Mouse (Mus musculus) liver, embryonic 14.5 days (tissue): Measurements from ENCODE around the gene Rtn2. TPM values are rescaled to one million over a fixed set of nuclear protein-coding genes. Genes with fewer than 3 reads are reported as not detected.

Source experiments
- ATAC-seq: fragments of 200-750 bp; cut with Nextera tagmentation; 2 replicates; pipeline ENCODE4 v1.8.0; 2017; ENCODE audit warnings: moderate number of reproducible peaks, mild to moderate bottlenecking, moderate library complexity; ENCODE audit not compliant: insufficient read depth
- DNase-seq, 3 experiments: peaks; one replicate each; pipeline ENCODE4 v3.0.0-alpha.2; 2012 to 2013; ENCODE audit warnings: low read depth in 3 of 3, low spot score in 3 of 3
- H3K27ac ChIP-seq: fragments of 300-500 bp; sonication (generic); 2 replicates; pipeline ENCODE4 v1.5.1; 2014; ENCODE audit warnings: moderate library complexity, mild to moderate bottlenecking, control low read depth, inconsistent platforms
- H3K27me3 ChIP-seq: fragments of 300-500 bp; sonication (generic); 2 replicates; pipeline ENCODE4 v1.6.1; 2014; ENCODE audit warnings: mild to moderate bottlenecking, low read length, moderate library complexity; ENCODE audit not compliant: control insufficient read depth, insufficient read depth
- H3K36me3 ChIP-seq: fragments of 300-500 bp; sonication (generic); replicated peaks from 2 replicates; pipeline ENCODE4 v1.6.1; 2014; ENCODE audit warnings: low read depth; ENCODE audit not compliant: control insufficient read depth, insufficient read depth
- H3K4me1 ChIP-seq, 2 experiments: fragments of 200-500 bp in 1 of 2; fragments of 300-500 bp in 1 of 2; sonication (generic) in 1 of 2; replicated peaks; 2 replicates each; pipeline ENCODE4 v1.6.1; 2012 to 2014; ENCODE audit warnings: antibody characterized with exemption in 1 of 2, inconsistent platforms in 1 of 2, low read length in 1 of 2; ENCODE audit not compliant: control insufficient read depth in 2 of 2, insufficient read depth in 2 of 2
- H3K4me2 ChIP-seq: fragments of 300-500 bp; sonication (generic); 2 replicates; pipeline ENCODE4 v1.6.1; 2014; ENCODE audit warnings: low read depth, mild to moderate bottlenecking, control low read depth, moderate library complexity
- H3K4me3 ChIP-seq, 2 experiments: fragments of 200-500 bp in 1 of 2; fragments of 300-500 bp in 1 of 2; sonication (generic) in 1 of 2; 2 replicates each; pipeline ENCODE4 v1.5.1; 2012 to 2014; ENCODE audit warnings: low read depth in 2 of 2, low read length in 2 of 2, mild to moderate bottlenecking in 2 of 2, control low read depth in 1 of 2, inconsistent platforms in 1 of 2, moderate library complexity in 1 of 2; ENCODE audit not compliant: insufficient read depth in 1 of 2
- H3K9ac ChIP-seq: fragments of 300-500 bp; sonication (generic); replicated peaks from 2 replicates; pipeline ENCODE4 v1.6.1; 2014; ENCODE audit warnings: mild to moderate bottlenecking, control low read depth, moderate library complexity
- H3K9me3 ChIP-seq: fragments of 300-500 bp; sonication (generic); 2 replicates; pipeline ENCODE4 v1.6.1; 2016; ENCODE audit warnings: low read length, mixed read lengths; ENCODE audit not compliant: control insufficient read depth
- CTCF ChIP-seq: IDR thresholded peaks from 2 replicates; pipeline ENCODE4 v1.5.1; 2016; ENCODE audit warnings: antibody characterized with exemption, low read depth, control low read depth
- EP300 ChIP-seq: IDR thresholded peaks from 2 replicates; pipeline ENCODE4 v1.6.1; 2016; ENCODE audit warnings: antibody characterized with exemption, low read depth
- WGBS: fragments of 180-500 bp; shearing (Covaris S2); extraction: QIAGEN DNeasy Blood & Tissue Kit; methylation state at CpG from one replicate; pipeline ENCODE4 v1.1.7; 2014; ENCODE audit not compliant: insufficient replicate concordance; 5-methylcytosine and 5-hydroxymethylcytosine counted together
- polyA plus RNA-seq, 2 experiments: library from polyadenylated mRNA; depleted of rRNA in 1 of 2; stranded (reverse) in 1 of 2; unstranded in 1 of 2; fragments of >200 nt; fragmentation: Nextera tagmentation in 1 of 2; extraction: Ambion mirVana in 1 of 2; gene quantifications; 2 replicates each; pipeline versions ENCODE4 v1.2.1 to v1.2.3; 2012 to 2014

Rtn2 gene
- polyA plus RNA-seq, 2 experiments: 2.6 to 2.9 TPM

DNA sequence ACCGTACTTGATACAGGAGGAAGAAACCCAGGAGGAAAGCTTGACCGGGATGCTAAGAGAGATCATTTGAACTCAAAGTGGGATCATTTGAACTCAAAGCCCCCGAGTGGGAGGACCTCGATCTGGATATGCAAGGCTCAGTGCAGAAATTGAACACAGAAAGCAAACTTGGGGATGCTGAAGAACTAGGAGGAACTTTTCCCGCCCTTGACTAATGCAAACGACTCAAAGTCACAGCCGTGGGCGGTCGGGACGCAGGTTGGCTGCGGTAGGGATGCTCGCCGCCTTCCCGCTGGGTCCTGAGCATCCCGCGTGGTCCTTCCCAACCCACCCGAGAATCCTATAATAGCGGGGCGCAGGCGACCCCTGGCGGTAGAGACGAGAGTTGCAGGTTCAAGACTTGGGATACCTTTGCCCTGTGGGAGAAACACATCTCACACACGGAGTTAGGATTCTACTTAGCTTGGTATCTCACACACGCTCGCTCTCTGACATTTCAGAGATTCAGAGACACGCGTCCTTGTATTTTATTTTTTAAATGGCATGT lies 60.1 kb downstream of the Rtn2 start:
- WGBS: 1% methylated on average over 27 of the region's 27 CpGs
- DNase-seq (no peak), ATAC-seq (no peak)
- peaks cover 31% of the 10 kb centered on the region for H3K27me3 ChIP-seq
- H3K27ac ChIP-seq: no peak overlapping the region
- no peaks in the 10 kb centered on the region for H3K9me3 ChIP-seq
- peak overlapping the region in 1 of 2 experiments; percentile 30; a peak in 2 of 4 replicates for H3K4me3 ChIP-seq
- H3K9ac ChIP-seq: no peak overlapping the region
- TF ChIP-seq CTCF: peak; percentile 98
- no peak for TF ChIP-seq EP300
- peaks cover 0 to 14% of the 10 kb centered on the region in 2 experiments; a peak in 3 of 4 replicates for H3K4me1 ChIP-seq
- H3K4me2 ChIP-seq: peak overlapping the region; percentile 38
- no peaks in the 10 kb centered on the region for H3K36me3 ChIP-seq

GRCm38 (mm10) chr7:19343210-19343808 lies 60.9 kb downstream of the Rtn2 start:
- Histone ChIP-seq H3K9ac (no peak overlapping the region), H3K27ac (no peak overlapping the region), H3K4me2 (peak overlapping the region; percentile 26), H3K4me3 (no peak overlapping the region), H3K4me1 (peaks cover 0 to 14% of the 10 kb centered on the region in 2 experiments; a peak in 3 of 4 replicates), H3K36me3 (no peaks in the 10 kb centered on the region), H3K9me3 (no peaks in the 10 kb centered on the region), H3K27me3 (peaks cover 31% of the 10 kb centered on the region)
- DNase-seq: peak in 2 of 3 experiments; percentile 57 to 59
- TF ChIP-seq EP300: no peak
- TF ChIP-seq CTCF: peak; percentile 97
- ATAC-seq: no peak
- 2% methylated on average over 11 of the region's 11 CpGs for WGBS

DNA sequence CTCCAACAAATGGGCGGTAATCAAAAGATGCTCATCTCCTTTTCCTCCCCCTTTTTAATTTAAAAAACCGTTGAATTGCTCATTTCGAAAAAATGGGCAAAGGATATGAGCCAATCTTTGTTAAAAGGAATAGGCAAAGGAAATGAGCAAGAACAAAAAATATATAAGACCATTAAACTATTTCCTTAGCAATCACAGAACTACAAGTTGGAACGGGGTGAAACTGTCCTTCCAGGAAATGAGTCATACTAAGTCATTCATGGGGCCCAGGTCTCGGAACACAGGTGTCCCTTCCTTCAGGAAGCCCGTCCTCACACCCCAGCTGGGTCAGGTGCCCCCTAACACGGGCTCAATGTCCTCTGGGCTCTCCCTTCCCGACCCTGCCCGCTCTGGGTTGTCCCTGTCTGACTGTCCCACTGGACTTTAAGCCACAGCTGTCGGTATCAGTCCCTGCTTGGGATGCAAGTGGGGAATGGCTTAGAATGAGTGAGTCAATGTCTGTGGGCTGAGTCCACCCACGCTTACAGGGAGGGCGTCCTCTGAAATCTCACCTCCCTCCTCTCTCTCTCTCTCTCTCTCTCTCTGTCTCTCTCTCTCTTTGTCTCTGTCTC lies 61.9 kb downstream of the Rtn2 start, which contains the start of gene Ercc1:
Gene Ercc1 (plus strand): TSS at position 542 of the 611 bp plus-strand sequence.
- Histone ChIP-seq H3K4me3 (peak within 1 kb of the TSS; percentile 55 to 96), H3K4me1 (peaks cover 0 to 14% of the 10 kb centered on the region in 2 experiments; a peak in 3 of 4 replicates), H3K27me3 (peaks cover 31% of the 10 kb centered on the region), H3K9me3 (no peaks in the 10 kb centered on the region), H3K4me2 (peak within 1 kb of the TSS; percentile 75), H3K27ac (no peak within 1 kb of the TSS), H3K9ac (peak within 1 kb of the TSS; percentile 37), H3K36me3 (no peaks in the 10 kb centered on the region)
- ATAC-seq: no peak
- DNase-seq: no peak
- TF ChIP-seq EP300 (no peak), CTCF (no peak)
- WGBS: 17% methylated on average over 12 of the region's 12 CpGs

DNA sequence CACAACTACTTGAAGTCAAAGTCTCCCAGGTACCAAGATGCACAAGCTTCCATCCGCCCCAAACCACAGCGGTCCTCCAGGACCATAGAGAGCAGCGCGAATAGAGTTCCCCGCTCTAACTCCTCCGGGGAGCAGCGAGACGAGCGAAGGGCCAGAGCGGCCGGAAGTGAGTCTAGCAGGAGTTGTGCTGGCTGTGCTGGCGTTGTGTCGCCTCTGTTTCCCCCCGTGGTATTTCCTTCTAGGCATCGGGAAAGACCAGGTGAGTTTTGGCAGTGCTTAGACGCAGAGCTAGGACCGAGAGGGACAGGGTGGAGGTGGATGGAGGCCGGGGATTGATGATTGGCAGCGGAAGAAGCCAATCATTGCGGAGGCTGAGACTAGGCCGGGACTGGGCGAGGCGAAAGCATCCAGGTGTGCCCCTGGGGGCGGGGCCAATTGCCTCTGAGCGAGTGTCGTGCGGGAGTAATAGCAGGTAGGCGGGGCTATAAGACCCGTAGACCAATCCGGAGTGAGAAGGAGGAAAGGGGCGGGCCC lies 62.6 kb downstream of the Rtn2 start:
- no peak overlapping the region for H3K27ac ChIP-seq
- H3K27me3 ChIP-seq: peaks cover 31% of the 10 kb centered on the region
- peak; percentile 96 to 97 (median 97) for DNase-seq
- TF ChIP-seq CTCF (no peak), EP300 (no peak)
- H3K4me3 ChIP-seq: peak overlapping the region; percentile 55 to 96
- no peaks in the 10 kb centered on the region for H3K9me3 ChIP-seq
- H3K4me2 ChIP-seq: peak overlapping the region; percentile 75
- peak overlapping the region; percentile 37 for H3K9ac ChIP-seq
- peak; percentile 95 for ATAC-seq
- WGBS: 0% methylated on average over 31 of the region's 31 CpGs
- no peaks in the 10 kb centered on the region for H3K36me3 ChIP-seq
- H3K4me1 ChIP-seq: peaks cover 0 to 14% of the 10 kb centered on the region in 2 experiments; a peak in 3 of 4 replicates

Other genes with a start within 250 kb of the Rtn2 start
- not detected in 2 replicates for gene Rsph6a, start 227.9 kb upstream of the Rtn2 start, polyA plus RNA-seq (2012; rRNA removed)
- gene Rsph6a, start 227.9 kb upstream of the Rtn2 start, polyA plus RNA-seq (2014; fragmentation: Nextera tagmentation; extraction: Ambion mirVana): not detected in 2 replicates
- gene Dmwd, start 206.4 kb upstream of the Rtn2 start, polyA plus RNA-seq (2012; rRNA removed): 18.1 and 20.2 TPM in 2 replicates
- 3.5 and 3.7 TPM in 2 replicates for gene Dmwd, start 206.4 kb upstream of the Rtn2 start, polyA plus RNA-seq (2014; fragmentation: Nextera tagmentation; extraction: Ambion mirVana)
- 17.9 and 20.7 TPM in 2 replicates for gene Dmpk, start 198.8 kb upstream of the Rtn2 start, polyA plus RNA-seq (2012; rRNA removed)
- gene Dmpk, start 198.8 kb upstream of the Rtn2 start, polyA plus RNA-seq (2014; fragmentation: Nextera tagmentation; extraction: Ambion mirVana): 8.3 and 10.6 TPM in 2 replicates
- gene Six5, start 188.0 kb upstream of the Rtn2 start, polyA plus RNA-seq (2012; rRNA removed): 3.3 and 4.3 TPM in 2 replicates
- gene Six5, start 188.0 kb upstream of the Rtn2 start, polyA plus RNA-seq (2014; fragmentation: Nextera tagmentation; extraction: Ambion mirVana): 0.60 and 1.3 TPM in 2 replicates
- 0.14 and 0.25 TPM in 2 replicates for gene Gm4969, start 164.3 kb upstream of the Rtn2 start, polyA plus RNA-seq (2012; rRNA removed)
- gene Gm4969, start 164.3 kb upstream of the Rtn2 start, polyA plus RNA-seq (2014; fragmentation: Nextera tagmentation; extraction: Ambion mirVana): 0.16 and 0.22 TPM in 2 replicates
- 2.0 and 2.6 TPM in 2 replicates for gene Fbxo46, start 162.8 kb upstream of the Rtn2 start, polyA plus RNA-seq (2012; rRNA removed)
- gene Fbxo46, start 162.8 kb upstream of the Rtn2 start, polyA plus RNA-seq (2014; fragmentation: Nextera tagmentation; extraction: Ambion mirVana): 2.6 and 3.0 TPM in 2 replicates
- 2.2 and 2.3 TPM in 2 replicates for gene Qpctl, start 133.3 kb upstream of the Rtn2 start, polyA plus RNA-seq (2012; rRNA removed)
- gene Qpctl, start 133.3 kb upstream of the Rtn2 start, polyA plus RNA-seq (2014; fragmentation: Nextera tagmentation; extraction: Ambion mirVana): 2.3 and 3.0 TPM in 2 replicates
- 40.7 and 67.5 TPM in 2 replicates for gene Snrpd2, start 132.9 kb upstream of the Rtn2 start, polyA plus RNA-seq (2012; rRNA removed)
- 75.3 and 76.0 TPM in 2 replicates for gene Snrpd2, start 132.9 kb upstream of the Rtn2 start, polyA plus RNA-seq (2014; fragmentation: Nextera tagmentation; extraction: Ambion mirVana)
- 0.05 and 0.16 TPM in 2 replicates for gene Gipr, start 116.5 kb upstream of the Rtn2 start, polyA plus RNA-seq (2012; rRNA removed)
- 0.10 TPM in 1 of 2 replicates, not detected in the other for gene Gipr, start 116.5 kb upstream of the Rtn2 start, polyA plus RNA-seq (2014; fragmentation: Nextera tagmentation; extraction: Ambion mirVana)
- gene Eml2, start 106.2 kb upstream of the Rtn2 start, polyA plus RNA-seq (2012; rRNA removed): 6.1 and 7.3 TPM in 2 replicates
- gene Eml2, start 106.2 kb upstream of the Rtn2 start, polyA plus RNA-seq (2014; fragmentation: Nextera tagmentation; extraction: Ambion mirVana): 0.98 and 1.3 TPM in 2 replicates
- gene Gpr4, start 70.1 kb upstream of the Rtn2 start, polyA plus RNA-seq (2012; rRNA removed): 0.35 and 0.53 TPM in 2 replicates
- 0.10 and 0.23 TPM in 2 replicates for gene Gpr4, start 70.1 kb upstream of the Rtn2 start, polyA plus RNA-seq (2014; fragmentation: Nextera tagmentation; extraction: Ambion mirVana)
- 8.3 and 9.1 TPM in 2 replicates for gene Opa3, start 54.3 kb upstream of the Rtn2 start, polyA plus RNA-seq (2012; rRNA removed)
- gene Opa3, start 54.3 kb upstream of the Rtn2 start, polyA plus RNA-seq (2014; fragmentation: Nextera tagmentation; extraction: Ambion mirVana): 12.8 and 14.6 TPM in 2 replicates
- gene Vasp, start 10.8 kb upstream of the Rtn2 start, polyA plus RNA-seq (2012; rRNA removed): 35.3 and 39.9 TPM in 2 replicates
- gene Vasp, start 10.8 kb upstream of the Rtn2 start, polyA plus RNA-seq (2014; fragmentation: Nextera tagmentation; extraction: Ambion mirVana): 25.5 and 31.0 TPM in 2 replicates
- 0.04 TPM in 1 of 2 replicates, not detected in the other for gene Ppm1n, start 2.6 kb upstream of the Rtn2 start, polyA plus RNA-seq (2012; rRNA removed)
- gene Ppm1n, start 2.6 kb upstream of the Rtn2 start, polyA plus RNA-seq (2014; fragmentation: Nextera tagmentation; extraction: Ambion mirVana): not detected in 2 replicates
- 0.03 and 0.04 TPM in 2 replicates for gene Fosb, start 27.4 kb downstream of the Rtn2 start, polyA plus RNA-seq (2012; rRNA removed)
- not detected in 2 replicates for gene Fosb, start 27.4 kb downstream of the Rtn2 start, polyA plus RNA-seq (2014; fragmentation: Nextera tagmentation; extraction: Ambion mirVana)
- 8.5 and 9.8 TPM in 2 replicates for gene Ercc1, start 62.2 kb downstream of the Rtn2 start, polyA plus RNA-seq (2012; rRNA removed)
- 15.7 and 19.2 TPM in 2 replicates for gene Ercc1, start 62.2 kb downstream of the Rtn2 start, polyA plus RNA-seq (2014; fragmentation: Nextera tagmentation; extraction: Ambion mirVana)
- 4.5 and 6.7 TPM in 2 replicates for gene Cd3eap, start 76.9 kb downstream of the Rtn2 start, polyA plus RNA-seq (2012; rRNA removed)
- gene Cd3eap, start 76.9 kb downstream of the Rtn2 start, polyA plus RNA-seq (2014; fragmentation: Nextera tagmentation; extraction: Ambion mirVana): 7.2 and 7.8 TPM in 2 replicates
- 2.3 TPM in 2 replicates for gene Ppp1r13l, start 77.1 kb downstream of the Rtn2 start, polyA plus RNA-seq (2012; rRNA removed)
- 0.65 and 1.0 TPM in 2 replicates for gene Ppp1r13l, start 77.1 kb downstream of the Rtn2 start, polyA plus RNA-seq (2014; fragmentation: Nextera tagmentation; extraction: Ambion mirVana)
- gene Ercc2, start 99.4 kb downstream of the Rtn2 start, polyA plus RNA-seq (2012; rRNA removed): 11.7 and 12.3 TPM in 2 replicates
- 4.6 and 5.5 TPM in 2 replicates for gene Ercc2, start 99.4 kb downstream of the Rtn2 start, polyA plus RNA-seq (2014; fragmentation: Nextera tagmentation; extraction: Ambion mirVana)
- gene Klc3, start 121.5 kb downstream of the Rtn2 start, polyA plus RNA-seq (2012; rRNA removed): 0.18 and 0.21 TPM in 2 replicates
- gene Klc3, start 121.5 kb downstream of the Rtn2 start, polyA plus RNA-seq (2014; fragmentation: Nextera tagmentation; extraction: Ambion mirVana): 0.13 and 0.58 TPM in 2 replicates
- gene Ckm, start 122.2 kb downstream of the Rtn2 start, polyA plus RNA-seq (2012; rRNA removed): 0.12 and 0.14 TPM in 2 replicates
- 0.11 and 0.19 TPM in 2 replicates for gene Ckm, start 122.2 kb downstream of the Rtn2 start, polyA plus RNA-seq (2014; fragmentation: Nextera tagmentation; extraction: Ambion mirVana)
- 2.4 and 2.5 TPM in 2 replicates for gene Mark4, start 176.2 kb downstream of the Rtn2 start, polyA plus RNA-seq (2012; rRNA removed)
- 0.80 and 2.5 TPM in 2 replicates for gene Mark4, start 176.2 kb downstream of the Rtn2 start, polyA plus RNA-seq (2014; fragmentation: Nextera tagmentation; extraction: Ambion mirVana)
- gene Exoc3l2, start 180.7 kb downstream of the Rtn2 start, polyA plus RNA-seq (2012; rRNA removed): 1.7 and 1.9 TPM in 2 replicates
- 0.48 and 0.78 TPM in 2 replicates for gene Exoc3l2, start 180.7 kb downstream of the Rtn2 start, polyA plus RNA-seq (2014; fragmentation: Nextera tagmentation; extraction: Ambion mirVana)
- gene Bloc1s3, start 225.7 kb downstream of the Rtn2 start, polyA plus RNA-seq (2012; rRNA removed): 2.0 and 2.7 TPM in 2 replicates
- 0.39 and 0.56 TPM in 2 replicates for gene Bloc1s3, start 225.7 kb downstream of the Rtn2 start, polyA plus RNA-seq (2014; fragmentation: Nextera tagmentation; extraction: Ambion mirVana)
- 24.1 and 28.1 TPM in 2 replicates for gene Trappc6a, start 225.8 kb downstream of the Rtn2 start, polyA plus RNA-seq (2012; rRNA removed)
- gene Trappc6a, start 225.8 kb downstream of the Rtn2 start, polyA plus RNA-seq (2014; fragmentation: Nextera tagmentation; extraction: Ambion mirVana): 40.0 and 40.2 TPM in 2 replicates
- gene Nkpd1, start 235.2 kb downstream of the Rtn2 start, polyA plus RNA-seq (2012; rRNA removed): 0.01 and 0.04 TPM in 2 replicates
- not detected in 2 replicates for gene Nkpd1, start 235.2 kb downstream of the Rtn2 start, polyA plus RNA-seq (2014; fragmentation: Nextera tagmentation; extraction: Ambion mirVana)